Mouse (Mus musculus) kidney, postnatal 25 days (tissue): Measurements from ENCODE around the gene Gm2974.
A peak's percentile ranks its signal among the peaks of the same experiment; 100 is the strongest.
"Not testable (repeated sequence)": the region's sequence is repeated elsewhere in the genome, so short reads cannot be mapped to it uniquely, and the experiment has no call there.

Experiments used
- DNase-seq, 2 experiments: peaks; one replicate each; pipeline ENCODE4 v3.0.0; 2021; ENCODE audit warnings: mixed read lengths in 2 of 2

Gene Gm2974

GRCm38 (mm10) chr14:4182491-4183210 lies at the start of gene Gm2974:
Gene Gm2974, plus strand, starts transcription at chr14:4182576.
- peak; percentile 2 to 42 for DNase-seq

DNA sequence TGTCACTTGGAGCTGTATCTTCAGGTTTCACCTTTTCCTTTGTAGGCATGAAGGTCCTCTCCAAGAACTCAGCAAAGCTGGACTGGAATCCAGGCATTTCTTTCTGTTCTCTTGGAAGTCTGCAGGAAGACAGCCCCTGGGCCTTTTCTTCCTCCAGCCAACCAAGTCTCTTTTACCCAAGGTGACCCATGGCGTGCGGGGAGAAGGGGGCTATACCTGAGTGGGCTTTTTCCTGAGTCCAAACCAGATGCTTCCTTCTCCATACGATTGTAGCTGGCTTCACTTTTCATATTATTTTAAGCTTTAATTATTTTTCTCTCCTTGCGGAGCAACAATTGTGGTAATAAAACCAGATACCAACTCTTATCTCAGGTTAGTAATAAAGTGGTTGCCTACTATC lies 40.7 kb upstream of the Gm2974 start:
- not testable (repeated sequence) for DNase-seq

- not testable (repeated sequence) for DNase-seq
Measured at GRCm38 (mm10) chr14:4164730-4165129, 17.6 kb upstream of the Gm2974 start, which contains the start of gene Gm3127. Gene Gm3127, plus strand, starts transcription at chr14:4165030.

- DNase-seq, result peak in 1 of 2 experiments; percentile 26
Measured at GRCm38 (mm10) chr14:4182030-4182429, 346 bp upstream of the Gm2974 start.

DNA sequence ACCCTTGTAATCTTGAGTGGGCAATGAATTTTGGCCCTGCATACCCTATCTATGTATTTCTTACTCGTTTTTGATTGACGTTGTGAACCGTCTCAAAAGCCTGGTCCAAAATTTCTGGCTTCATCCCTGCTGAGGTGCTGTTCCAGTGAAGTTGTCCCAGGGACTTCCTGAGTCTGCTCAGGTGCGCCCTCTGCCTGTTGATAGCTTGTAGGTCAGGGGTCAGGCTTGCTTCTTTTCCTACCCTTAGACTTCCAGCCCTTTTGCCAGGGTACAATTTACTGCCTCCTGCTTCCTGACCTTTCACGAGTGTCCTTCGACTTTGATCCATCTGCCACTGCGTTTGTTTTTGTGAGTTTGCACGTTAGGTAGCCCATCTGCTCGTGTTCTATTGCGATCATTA lies 999 bp downstream of the Gm2974 start:
- DNase-seq, result not testable (repeated sequence)

DNA sequence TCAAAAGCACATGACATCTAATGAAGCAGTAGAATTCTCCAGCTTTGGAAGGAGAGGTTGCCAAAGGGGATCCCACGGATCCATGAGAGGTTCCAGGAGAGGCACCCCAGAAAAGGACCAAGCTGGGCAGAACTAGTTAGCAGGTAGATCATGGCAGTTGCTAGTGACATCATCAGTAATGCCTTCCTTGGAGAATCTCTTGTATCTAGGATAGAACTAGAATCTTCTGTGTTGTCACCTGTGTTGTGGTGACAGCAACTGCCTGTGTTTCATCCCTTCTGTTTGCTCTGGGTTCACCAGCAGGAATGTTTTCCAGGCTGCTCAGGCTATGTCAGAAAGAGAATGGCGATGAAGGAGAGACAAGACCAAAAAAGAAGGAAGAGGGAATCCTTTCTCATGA lies 67.0 kb downstream of the Gm2974 start, which contains the start of gene Gm3138:
Gene Gm3138 (plus strand): TSS at position 301 of the 400 bp plus-strand sequence.
- DNase-seq, result not testable (repeated sequence)
